Mouse (Mus musculus) cortical plate, adult 2 months (tissue): Measurements from ENCODE around the gene 1700056E22Rik.

ENCODE experiments used
- CTCF ChIP-seq: fragments of 200-500 bp; IDR thresholded peaks from 2 replicates; pipeline ENCODE4 v1.5.1; 2011; ENCODE audit warnings: mild to moderate bottlenecking, control low read depth, low read length; ENCODE audit not compliant: insufficient read depth; ENCODE audit errors: extremely low read depth
- POLR2A ChIP-seq: fragments of 200-500 bp; IDR thresholded peaks from 2 replicates; pipeline ENCODE4 v1.6.1; 2011; ENCODE audit warnings: mild to moderate bottlenecking, low read length, control low read depth; ENCODE audit not compliant: insufficient read depth; ENCODE audit errors: extremely low read depth

GRCm38 (mm10) chr1:184019042-184019721 is 14.9 kb downstream of the 1700056E22Rik start:
- TF ChIP-seq POLR2A (no peak), CTCF (no peak)
